Mouse (Mus musculus) cerebral cortex, adult 2 months (tissue): ENCODE data around the gene Noct.

Experiments
- WGBS: fragments of 180-500 bp; shearing (Covaris S2); methylation state at CpG from one replicate; pipeline ENCODE4 v1.1.7; 2018; 5-methylcytosine and 5-hydroxymethylcytosine counted together

Gene Noct

GRCm38 (mm10) chr3:51224363-51225225 is at the start of gene Noct:
Gene Noct (plus strand): TSS chr3:51224447.
- WGBS: under 1% methylated on average over 97 of the region's 100 CpGs

- 20% methylated on average over 10 of the region's 10 CpGs for WGBS
Measured at GRCm38 (mm10) chr3:51178158-51178557, 46.1 kb upstream of the Noct start.

GRCm38 (mm10) chr3:51179460-51180146 is 44.6 kb upstream of the Noct start:
- WGBS: 67% methylated on average over 6 of the region's 6 CpGs

- WGBS: 71% methylated on average over 8 of the region's 8 CpGs
Measured at GRCm38 (mm10) chr3:51180341-51180940, 43.8 kb upstream of the Noct start.

GRCm38 (mm10) chr3:51182455-51182854 is 41.8 kb upstream of the Noct start:
- WGBS: 84% methylated on average over 5 of the region's 5 CpGs

GRCm38 (mm10) chr3:51183508-51183907 is 40.7 kb upstream of the Noct start:
- WGBS: 57% methylated on average over 1 of the region's 1 CpGs

GRCm38 (mm10) chr3:51183967-51184366 is 40.3 kb upstream of the Noct start:
- WGBS: 53% methylated on average over 3 of the region's 3 CpGs

- 77% methylated on average over 10 of the region's 10 CpGs for WGBS
Measured at GRCm38 (mm10) chr3:51184715-51185114, 39.5 kb upstream of the Noct start.

GRCm38 (mm10) chr3:51185406-51185805 is 38.8 kb upstream of the Noct start:
- 64% methylated on average over 7 of the region's 7 CpGs for WGBS

- WGBS: 72% methylated on average over 6 of the region's 6 CpGs
Measured at GRCm38 (mm10) chr3:51194075-51194474, 30.2 kb upstream of the Noct start.

- 9% methylated on average over 8 of the region's 8 CpGs for WGBS
Measured at GRCm38 (mm10) chr3:51195321-51195720, 28.9 kb upstream of the Noct start.

- 24% methylated on average over 8 of the region's 8 CpGs for WGBS
Measured at GRCm38 (mm10) chr3:51195736-51196135, 28.5 kb upstream of the Noct start.

GRCm38 (mm10) chr3:51196724-51197111 is 27.5 kb upstream of the Noct start:
- 83% methylated on average over 3 of the region's 3 CpGs for WGBS

- 46% methylated on average over 9 of the region's 9 CpGs for WGBS
Measured at GRCm38 (mm10) chr3:51197112-51197731, 27.0 kb upstream of the Noct start.

GRCm38 (mm10) chr3:51198291-51198690 is 26.0 kb upstream of the Noct start:
- 17% methylated on average over 1 of the region's 1 CpGs for WGBS

- 39% methylated on average over 6 of the region's 6 CpGs for WGBS
Measured at GRCm38 (mm10) chr3:51199130-51199529, 25.1 kb upstream of the Noct start.

- 80% methylated on average over 4 of the region's 4 CpGs for WGBS
Measured at GRCm38 (mm10) chr3:51200311-51200710, 23.9 kb upstream of the Noct start.

GRCm38 (mm10) chr3:51200894-51201293 is 23.4 kb upstream of the Noct start:
- 78% methylated on average over 7 of the region's 7 CpGs for WGBS

- 76% methylated on average over 9 of the region's 9 CpGs for WGBS
Measured at GRCm38 (mm10) chr3:51201986-51202385, 22.3 kb upstream of the Noct start.

- 88% methylated on average over 8 of the region's 8 CpGs for WGBS
Measured at GRCm38 (mm10) chr3:51202491-51202987, 21.7 kb upstream of the Noct start.

- WGBS: 93% methylated on average over 6 of the region's 6 CpGs
Measured at GRCm38 (mm10) chr3:51203906-51204305, 20.3 kb upstream of the Noct start.

GRCm38 (mm10) chr3:51204441-51204840 is 19.8 kb upstream of the Noct start:
- WGBS: 85% methylated on average over 5 of the region's 5 CpGs
